ENCODE assay signal across 8 mouse cellular contexts in the genomic region with DNA sequence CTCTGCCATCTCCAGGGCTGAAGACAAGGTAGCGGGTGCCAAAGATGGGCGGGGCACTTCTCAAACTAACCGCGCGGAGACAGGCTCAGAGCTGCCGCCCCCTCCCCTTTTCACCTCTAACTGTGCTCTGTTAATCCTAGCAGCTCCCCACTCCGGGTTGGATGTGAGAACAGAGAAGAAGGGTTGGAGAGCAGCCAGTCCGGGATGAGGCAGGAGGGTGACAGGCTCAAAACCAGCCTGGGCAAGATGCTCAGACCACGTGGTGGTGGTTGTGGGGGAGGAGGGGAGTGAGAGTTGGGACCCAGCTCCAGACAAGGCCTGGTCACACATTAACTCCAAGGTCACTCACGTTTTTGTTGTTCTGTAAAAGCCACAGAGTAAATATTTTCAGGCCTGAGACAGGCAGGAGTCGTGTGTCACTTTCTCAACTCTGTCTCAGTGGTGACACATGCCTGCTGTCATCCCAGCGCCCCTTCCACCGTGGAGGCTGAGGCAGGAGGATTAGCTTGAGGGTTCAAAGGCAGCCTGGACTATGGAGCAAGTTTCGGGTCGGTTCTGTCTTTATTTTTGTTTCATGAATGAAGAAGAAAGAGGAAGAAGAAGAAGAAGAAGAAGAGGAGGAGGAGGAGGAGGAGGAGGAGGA. TPM values are rescaled to one million over a fixed set of nuclear protein-coding genes. Genes with fewer than 3 reads are reported as not detected.
DNase-seq lines count a peak whose midpoint lies in the region; ATAC-seq and TF ChIP-seq lines count a peak whose summit lies in the region.

No protein-coding gene starts in this region.

- peak overlapping the region in 1 of 3 experiments; percentile 74 for H3K4me3 ChIP-seq in CH12.LX (replicated peaks in 1 of 3; ENCODE audit: low read depth in 2 of 3, low read length in 2 of 3, poor library complexity in 1 of 3)
- peak overlapping the region; percentile 72 for H3K4me3 ChIP-seq in midbrain, embryonic 15.5 days

- intact Hi-C loops in heart, postnatal 10 days (cut with DNase I) = no loop called here

- H3K27ac ChIP-seq in CH12.LX (ENCODE audit: insufficient read depth, low read depth) = no peak overlapping the region; the same call in 1 of the 2 replicates
- H3K27ac ChIP-seq in midbrain, embryonic 15.5 days = peak overlapping the region; percentile 94

- no peak for TF ChIP-seq CTCF in CH12.LX (conservative IDR thresholded peaks at IDR 0.05 in 1 of 2, IDR thresholded peaks at IDR 0.05 in 1 of 2; ENCODE audit: low read depth in 2 of 2, low read length in 2 of 2)

- no peaks in the 10 kb centered on the region for H3K9me3 ChIP-seq in CH12.LX (replicated peaks; ENCODE audit: low read length)
- no peaks in the 10 kb centered on the region for H3K9me3 ChIP-seq in midbrain, embryonic 15.5 days

- peaks cover 30% of the 10 kb centered on the region for H3K27me3 ChIP-seq in CH12.LX (replicated peaks)
- H3K27me3 ChIP-seq in midbrain, embryonic 15.5 days (replicated peaks) = peaks cover 4% of the 10 kb centered on the region

- 16% methylated on average over 15 of the region's 15 CpGs for WGBS in midbrain, embryonic 15.5 days

- no peak for ATAC-seq in frontal cortex, adult (ENCODE audit: low TSS enrichment)
- no peak for ATAC-seq in midbrain, embryonic 15.5 days (replicated peaks)

- peak overlapping the region; percentile 73; the same call in 1 of the 2 replicates for H3K4me2 ChIP-seq in CH12.LX (ENCODE audit: insufficient read depth, low read depth, poor library complexity, severe bottlenecking)
- H3K4me2 ChIP-seq in midbrain, embryonic 15.5 days = peak overlapping the region; percentile 88

- TF ChIP-seq RAD21 in CH12.LX (IDR thresholded peaks at IDR 0.05; ENCODE audit: low read depth, low read length) = no peak

- in situ Hi-C loops in CH12.LX (cut with MboI; ENCODE audit: low pct_ligation_motif_present, low pct_unique_long_range_greater_than_20kb, low sequenced_read_pairs) = no loop called here

- no peaks in the 10 kb centered on the region for H3K36me3 ChIP-seq in CH12.LX (replicated peaks in 1 of 2; ENCODE audit: control insufficient read depth in 1 of 2, insufficient read depth in 1 of 2, low read length in 1 of 2)
- H3K36me3 ChIP-seq in midbrain, embryonic 15.5 days (replicated peaks) = no peaks in the 10 kb centered on the region

- TF ChIP-seq POLR2A in CH12.LX (IDR thresholded peaks at IDR 0.05; ENCODE audit: low read depth, low read length) = no peak

- dilution Hi-C loops in CH12.LX (cut with MboI; ENCODE audit: extremely low pct_ligation_motif_present, extremely low pct_unique_long_range_greater_than_20kb, low sequenced_read_pairs) = no loop called here

- H3K79me2 ChIP-seq in CH12.LX (replicated peaks; ENCODE audit: control insufficient read depth, extremely low read depth, insufficient read depth, poor library complexity, severe bottlenecking) = peaks cover 1% of the 10 kb centered on the region

- H3K9ac ChIP-seq in CH12.LX (ENCODE audit: insufficient read depth, low read depth) = peak overlapping the region; percentile 94; the same call in 1 of the 2 replicates
- peak overlapping the region; percentile 76; the same call in 1 of the 2 replicates for H3K9ac ChIP-seq in midbrain, embryonic 15.5 days

- peak; percentile 35 to 57 for DNase-seq in frontal cortex, postnatal 14 days (ENCODE audit: low spot score in 2 of 2)
- no peak for DNase-seq in CH12.LX (ENCODE audit: extremely low read depth)
- peak; percentile 21 to 47 for DNase-seq in cerebellum, postnatal 4 days (ENCODE audit: low spot score in 2 of 2)
- DNase-seq in heart, postnatal 10 days = peak; percentile 34 to 57
- peak; percentile 73 to 85 for DNase-seq in kidney, postnatal 4 days
- peak; percentile 24 for DNase-seq in urinary bladder, postnatal 14 days (ENCODE audit: low spot score)

- peaks cover 36 to 64% of the 10 kb centered on the region in 2 experiments for H3K4me1 ChIP-seq in CH12.LX (ENCODE audit: control insufficient read depth in 1 of 2, insufficient read depth in 2 of 2)
- peaks cover 47% of the 10 kb centered on the region for H3K4me1 ChIP-seq in midbrain, embryonic 15.5 days

- no peak for TF ChIP-seq EP300 in CH12.LX (IDR thresholded peaks at IDR 0.05; ENCODE audit: low read length)

TF ChIP-seq in CH12.LX, 34 proteins besides CTCF, POLR2A, EP300 and RAD21:
- TF ChIP-seq USF1 (IDR thresholded peaks at IDR 0.05; ENCODE audit: low read depth, low read length) (peak; percentile 32), NRF1 (IDR thresholded peaks at IDR 0.05; ENCODE audit: low read depth, low read length) (no peak), JUND (conservative IDR thresholded peaks at IDR 0.05; ENCODE audit: low read depth, low read length) (no peak), MYC (IDR thresholded peaks at IDR 0.05; ENCODE audit: low read depth, low read length) (peak; percentile 48; the same call in 1 of the 2 replicates), MXI1 (IDR thresholded peaks at IDR 0.05; ENCODE audit: low read depth, low read length) (peak; percentile 55; the same call in 1 of the 2 replicates), MAX (IDR thresholded peaks at IDR 0.05; ENCODE audit: low read length) (peak; percentile 74), BHLHE40 (IDR thresholded peaks at IDR 0.05; ENCODE audit: low read depth, low read length) (peak; percentile 27; the same call in 1 of the 2 replicates)

RNA-seq across cellular contexts. Expression of a gene that starts 23.8 kb away (rescaled TPM):
- 4.4 and 4.7 TPM in 2 replicates for total RNA-seq in CH12.LX (2012; rRNA removed)
- 0.07 and 0.34 TPM in 2 replicates for total RNA-seq in CH12.LX (2014; rRNA removed)
- 3.8 and 4.0 TPM in 2 replicates for polyA plus RNA-seq in CH12.LX (2012; ENCODE audit: insufficient read length, low read depth)
- 100 to 1,000 TPM; 139 to 163 TPM for total RNA-seq in heart, postnatal 10 days (2021)
- 18.1 and 22.8 TPM in 2 replicates for polyA plus RNA-seq in midbrain, embryonic 15.5 days (2015; fragmentation: Nextera tagmentation; extraction: Ambion mirVana)

RNA-seq across cellular contexts. Expression of a gene that starts 38.8 kb away (rescaled TPM):
- total RNA-seq in CH12.LX (2012; rRNA removed) (0.13 and 0.34 TPM in 2 replicates), CH12.LX (2014; rRNA removed) (not detected in 2 replicates)
- 0.64 TPM in 1 of 2 replicates, not detected in the other for polyA plus RNA-seq in CH12.LX (2012; ENCODE audit: insufficient read length, low read depth)
- total RNA-seq in heart, postnatal 10 days (2021) = 1 to 10 TPM; 1.3 to 2.2 TPM
- 1.4 and 1.6 TPM in 2 replicates for polyA plus RNA-seq in midbrain, embryonic 15.5 days (2015; fragmentation: Nextera tagmentation; extraction: Ambion mirVana)

RNA-seq across cellular contexts. Expression of a gene that starts 42.8 kb away (rescaled TPM):
- total RNA-seq in CH12.LX (2012; rRNA removed) (0.29 and 1.1 TPM in 2 replicates), CH12.LX (2014; rRNA removed) (0.65 and 0.98 TPM in 2 replicates)
- polyA plus RNA-seq in CH12.LX (2012; ENCODE audit: insufficient read length, low read depth) = 0.46 and 1.2 TPM in 2 replicates
- under 1 TPM; 0.77 to 0.98 TPM for total RNA-seq in heart, postnatal 10 days (2021)
- polyA plus RNA-seq in midbrain, embryonic 15.5 days (2015; fragmentation: Nextera tagmentation; extraction: Ambion mirVana) = 2.7 and 3.3 TPM in 2 replicates

RNA-seq across cellular contexts. Expression of a gene that starts 47.4 kb away (rescaled TPM):
- total RNA-seq in CH12.LX (2012; rRNA removed) (1.2 and 1.5 TPM in 2 replicates), CH12.LX (2014; rRNA removed) (0.96 and 1.0 TPM in 2 replicates)
- 3.2 and 3.4 TPM in 2 replicates for polyA plus RNA-seq in CH12.LX (2012; ENCODE audit: insufficient read length, low read depth)
- total RNA-seq in heart, postnatal 10 days (2021) = under 1 TPM; 0.74 to 0.87 TPM
- polyA plus RNA-seq in midbrain, embryonic 15.5 days (2015; fragmentation: Nextera tagmentation; extraction: Ambion mirVana) = 8.4 and 9.3 TPM in 2 replicates

RNA-seq across cellular contexts. Expression of a gene that starts 47.4 kb away (rescaled TPM):
- total RNA-seq in CH12.LX (2012; rRNA removed) = 131 and 143 TPM in 2 replicates
- total RNA-seq in CH12.LX (2014; rRNA removed) = 81.7 and 83.0 TPM in 2 replicates
- polyA plus RNA-seq in CH12.LX (2012; ENCODE audit: insufficient read length, low read depth) = 78.2 and 93.5 TPM in 2 replicates
- 10 to 100 TPM; 53.2 to 57.5 TPM for total RNA-seq in heart, postnatal 10 days (2021)
- 90.4 and 92.6 TPM in 2 replicates for polyA plus RNA-seq in midbrain, embryonic 15.5 days (2015; fragmentation: Nextera tagmentation; extraction: Ambion mirVana)

Comparison
In these comparisons a context has a peak if more than half of its experiments do, and no peak if none do; other contexts are left out.
1. RNA of a gene that starts 23.8 kb away (total RNA-seq): 139 to 163 TPM in heart, postnatal 10 days; 0.07 to 4.7 TPM in CH12.LX; every median in the first group is over 10 times any median in the second.